Mouse (Mus musculus) ES-E14 (cell line): ENCODE measurements around the gene Cryzl1. TPM values are rescaled to one million over a fixed set of nuclear protein-coding genes. Genes with fewer than 3 reads are reported as not detected.

Experiments used
- DNase-seq: peaks from one replicate; pipeline ENCODE4 v3.0.0-alpha.2; 2013; ENCODE audit warnings: low read depth, low spot score
- H3K27ac ChIP-seq: 2 replicates; pipeline ENCODE4 v1.5.1; 2012; ENCODE audit warnings: low read depth, mild to moderate bottlenecking, low read length, moderate library complexity, mixed read lengths; ENCODE audit not compliant: poor library complexity, insufficient read depth, severe bottlenecking
- H3K36me3 ChIP-seq: 2 replicates; pipeline ENCODE4 v1.6.1; 2012; ENCODE audit warnings: mild to moderate bottlenecking, low read length, moderate library complexity, mixed read lengths; ENCODE audit not compliant: control insufficient read depth, poor library complexity, insufficient read depth, severe bottlenecking
- H3K4me1 ChIP-seq, 2 experiments: fragments of 150-350 bp in 1 of 2; sonication (generic) in 1 of 2; 2 replicates each; pipeline ENCODE4 v1.6.1; 2012; ENCODE audit warnings: low read length in 2 of 2, mild to moderate bottlenecking in 1 of 2, mixed read lengths in 1 of 2; ENCODE audit not compliant: control insufficient read depth in 2 of 2, insufficient read depth in 2 of 2, poor library complexity in 1 of 2
- H3K4me3 ChIP-seq, 2 experiments: fragments of 150-350 bp in 1 of 2; sonication (generic) in 1 of 2; 2 replicates each; pipeline ENCODE4 v1.5.1; 2012; ENCODE audit warnings: low read length in 2 of 2, low read depth in 1 of 2, mild to moderate bottlenecking in 1 of 2, mixed read lengths in 1 of 2; ENCODE audit not compliant: insufficient read depth in 1 of 2, poor library complexity in 1 of 2, severe bottlenecking in 1 of 2
- H3K9ac ChIP-seq: 2 replicates; pipeline ENCODE4 v1.6.1; 2012; ENCODE audit warnings: low read depth, mild to moderate bottlenecking, low read length, mixed read lengths; ENCODE audit not compliant: poor library complexity, insufficient read depth, severe bottlenecking
- H3K9me3 ChIP-seq: fragments of 150-350 bp; sonication (generic); 2 replicates; pipeline ENCODE4 v1.6.1; 2012; ENCODE audit warnings: low read depth, mild to moderate bottlenecking, low read length; ENCODE audit not compliant: control insufficient read depth, insufficient read depth
- CHD2 ChIP-seq: IDR thresholded peaks from 2 replicates; pipeline ENCODE4 v1.6.1; 2014; ENCODE audit warnings: mild to moderate bottlenecking, low read depth, low read length, inconsistent platforms
- HCFC1 ChIP-seq: IDR thresholded peaks from 2 replicates; pipeline ENCODE4 v1.6.1; 2012; ENCODE audit warnings: low read length, inconsistent platforms, borderline replicate concordance; ENCODE audit not compliant: insufficient read depth
- MAFK ChIP-seq: IDR thresholded peaks from 2 replicates; pipeline ENCODE4 v1.6.1; 2014; ENCODE audit warnings: mild to moderate bottlenecking, low read depth, low read length, inconsistent platforms; ENCODE audit not compliant: insufficient read depth
- ZC3H11A ChIP-seq: IDR thresholded peaks from 2 replicates; pipeline ENCODE4 v1.6.1; 2012; ENCODE audit warnings: low read depth, mild to moderate bottlenecking, inconsistent platforms, low read length, borderline replicate concordance
- ZNF384 ChIP-seq: IDR thresholded peaks from 2 replicates; pipeline ENCODE4 v1.6.1; 2012; ENCODE audit warnings: low read depth, low read length, inconsistent platforms
- in situ Hi-C, 2 experiments: fragments of 600-800 bp; cut with MboI; formaldehyde crosslinking; loops; one replicate each; pipeline ENCODE4 v1.15.1; 2025; ENCODE audit warnings: low sequenced_read_pairs in 2 of 2, inconsistent platforms in 1 of 2; ENCODE audit not compliant: unreplicated experiment in 2 of 2
- total RNA-seq: library from RNA; depleted of rRNA; stranded (reverse); fragments of 300-350 nt; gene quantifications from 2 replicates; pipeline ENCODE4 v1.2.3, GENCODE M21; 2012

Gene Cryzl1
- total RNA-seq, 1 experiment: 19.0 TPM

DNA sequence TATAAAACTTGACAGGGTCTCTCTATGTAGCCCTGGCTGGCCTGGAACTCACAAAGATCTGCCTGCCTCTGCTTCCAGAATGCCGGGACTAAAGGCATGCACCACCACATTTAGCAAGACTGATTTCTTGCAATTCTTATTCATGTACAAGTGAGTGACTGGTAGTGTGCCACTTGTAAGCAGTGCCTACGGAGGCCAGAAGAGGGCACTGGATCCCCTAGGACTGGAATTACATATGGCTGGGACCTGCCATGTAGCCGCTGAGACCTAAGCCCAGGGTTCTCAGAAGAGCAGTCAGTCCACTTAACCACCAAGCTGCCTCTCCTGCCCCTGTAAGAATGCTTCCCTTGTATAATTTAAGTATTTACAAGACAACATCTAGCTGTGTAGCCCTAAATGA is 4.5 kb downstream of the Cryzl1 start:
- TF ChIP-seq ZC3H11A: peak; percentile 45; the same call in 1 of the 2 replicates
- TF ChIP-seq ZNF384: no peak
- Histone ChIP-seq H3K36me3 (peaks cover 9% of the 10 kb centered on the region; the same call in 1 of the 2 replicates), H3K9ac (no peak overlapping the region), H3K9me3 (no peaks in the 10 kb centered on the region), H3K4me1 (peaks cover 0 to 10% of the 10 kb centered on the region in 2 experiments; a peak in 1 of 4 replicates), H3K4me3 (no peak overlapping the region), H3K27ac (no peak overlapping the region)
- DNase-seq: peak; percentile 51
- in situ Hi-C loops: loop anchor here (25.0 kb wide), 1 partner anchor 188 kb away; no protein-coding TSS in a partner anchor

DNA sequence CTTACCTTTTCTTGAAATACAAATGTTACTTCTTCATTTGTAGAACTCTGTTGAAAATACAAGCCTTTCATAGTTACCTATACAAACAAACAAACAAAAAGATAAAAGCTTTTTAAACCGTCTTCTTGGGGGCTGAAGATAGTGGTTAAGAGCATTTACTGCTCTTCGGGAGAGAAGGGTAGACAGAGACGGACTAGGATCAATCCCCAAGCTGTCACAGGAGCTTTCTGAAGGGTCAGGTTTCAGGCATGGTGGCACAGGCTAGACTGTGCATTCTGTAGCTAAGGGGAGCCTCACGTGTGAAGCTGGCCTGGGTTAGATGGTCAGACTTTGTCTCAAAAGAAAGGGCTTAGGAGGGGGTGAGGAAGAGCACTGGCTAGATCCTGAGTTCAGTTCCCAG is 11.4 kb downstream of the Cryzl1 start:
- no peak overlapping the region for H3K9ac ChIP-seq
- in situ Hi-C loops: loop anchor here (25.0 kb wide), 1 partner anchor 195 kb away; no protein-coding TSS in a partner anchor
- H3K4me1 ChIP-seq: peaks cover 0 to 11% of the 10 kb centered on the region in 2 experiments; a peak in 1 of 4 replicates
- peaks cover 14% of the 10 kb centered on the region for H3K36me3 ChIP-seq
- TF ChIP-seq MAFK: no peak
- TF ChIP-seq ZNF384: no peak
- TF ChIP-seq CHD2: no peak
- no peak for TF ChIP-seq HCFC1
- no peak for TF ChIP-seq ZC3H11A
- no peaks in the 10 kb centered on the region; the same call in 1 of the 2 replicates for H3K9me3 ChIP-seq
- H3K4me3 ChIP-seq: no peak overlapping the region
- DNase-seq: no peak
- H3K27ac ChIP-seq: no peak overlapping the region

DNA sequence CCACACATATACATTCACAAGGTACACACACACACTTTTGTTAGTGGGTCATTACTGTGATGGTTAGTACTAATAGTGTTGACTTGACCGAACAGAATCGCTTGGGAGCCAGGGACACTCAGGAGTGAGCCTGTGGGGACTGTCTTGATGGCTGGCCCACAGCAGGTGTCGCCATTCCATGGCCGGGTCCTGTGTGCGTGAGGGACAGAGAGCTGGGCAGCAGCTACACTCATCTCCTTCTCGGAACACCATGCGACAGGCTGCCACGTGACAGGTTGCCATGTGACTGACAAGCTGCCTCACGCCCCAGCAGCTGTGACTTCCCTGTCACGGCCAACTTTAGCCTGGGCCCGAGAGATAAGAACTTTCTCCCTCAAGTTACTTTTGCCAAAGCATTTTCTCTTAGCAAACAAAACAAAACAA is 11.8 kb downstream of the Cryzl1 start:
- peaks cover 15% of the 10 kb centered on the region for H3K36me3 ChIP-seq
- DNase-seq: no peak
- peaks cover 0 to 11% of the 10 kb centered on the region in 2 experiments; a peak in 1 of 4 replicates for H3K4me1 ChIP-seq
- H3K9me3 ChIP-seq: no peaks in the 10 kb centered on the region; the same call in 1 of the 2 replicates
- no peak overlapping the region for H3K9ac ChIP-seq
- peak overlapping the region; percentile 11; the same call in 1 of the 2 replicates for H3K27ac ChIP-seq
- in situ Hi-C loops: loop anchor here (25.0 kb wide), 1 partner anchor 195 kb away; no protein-coding TSS in a partner anchor
- TF ChIP-seq ZNF384 (no peak), ZC3H11A (no peak), CHD2 (no peak), HCFC1 (no peak)
- no peak overlapping the region for H3K4me3 ChIP-seq

DNA sequence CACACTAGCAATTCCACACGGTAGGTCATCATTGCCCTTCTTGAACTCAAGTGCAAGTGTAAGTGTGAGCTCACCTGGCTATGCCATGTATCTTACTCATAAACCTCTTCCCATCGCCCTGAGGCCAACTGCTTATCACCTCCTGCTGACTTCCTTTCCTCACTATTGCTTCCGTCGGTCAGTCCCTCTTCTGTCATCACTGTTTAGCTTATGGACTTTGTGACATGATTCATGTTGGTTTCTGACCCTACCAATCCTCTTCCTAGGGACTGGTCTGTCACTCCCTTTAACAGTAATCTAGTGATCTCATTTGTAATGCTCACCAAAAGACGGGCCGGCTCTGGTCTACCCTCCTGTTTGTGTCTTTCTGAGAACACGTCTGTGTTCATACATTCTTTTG is 18.5 kb downstream of the Cryzl1 start:
- H3K4me3 ChIP-seq: no peak overlapping the region
- no peaks in the 10 kb centered on the region for H3K4me1 ChIP-seq
- no peak for TF ChIP-seq CHD2
- no peak for TF ChIP-seq MAFK
- TF ChIP-seq HCFC1: no peak
- TF ChIP-seq ZNF384: no peak
- TF ChIP-seq ZC3H11A: no peak
- no peak for DNase-seq
- peaks cover 18% of the 10 kb centered on the region for H3K36me3 ChIP-seq
- no peak overlapping the region for H3K9ac ChIP-seq
- in situ Hi-C loops: loop anchor here (25.0 kb wide), 1 partner anchor 202 kb away; no protein-coding TSS in a partner anchor
- H3K27ac ChIP-seq: no peak overlapping the region
- peaks cover 9% of the 10 kb centered on the region for H3K9me3 ChIP-seq
